Mouse (Mus musculus) forebrain, postnatal 0 days (tissue): Measurements from ENCODE around the gene Pacsin2. TPM values are rescaled to one million over a fixed set of nuclear protein-coding genes. Genes with fewer than 3 reads are reported as not detected.

Experiments used
- ATAC-seq: fragments of 200-750 bp; cut with Nextera tagmentation; 2 replicates; pipeline ENCODE4 v1.8.0; 2017; ENCODE audit warnings: mild to moderate bottlenecking, moderate library complexity
- DNase-seq: peaks from one replicate; pipeline ENCODE4 v3.0.0-alpha.2; 2015
- H3K27ac ChIP-seq: fragments of 300-500 bp; sonication (generic); 2 replicates; pipeline ENCODE4 v1.5.1; 2014; ENCODE audit warnings: low read depth, mild to moderate bottlenecking, antibody characterized with exemption, low read length, moderate library complexity, mixed read lengths
- H3K27me3 ChIP-seq: fragments of 300-500 bp; sonication (generic); 2 replicates; pipeline ENCODE4 v1.6.1; 2014; ENCODE audit warnings: mild to moderate bottlenecking, low read length, mixed read lengths; ENCODE audit not compliant: insufficient read depth
- H3K36me3 ChIP-seq: fragments of 300-500 bp; sonication (generic); 2 replicates; pipeline ENCODE4 v1.6.1; 2014; ENCODE audit warnings: mild to moderate bottlenecking, moderate library complexity; ENCODE audit not compliant: insufficient read depth
- H3K4me1 ChIP-seq: fragments of 300-500 bp; sonication (generic); 2 replicates; pipeline ENCODE4 v1.6.1; 2014; ENCODE audit warnings: antibody characterized with exemption; ENCODE audit not compliant: insufficient read depth
- H3K4me2 ChIP-seq: fragments of 300-500 bp; sonication (generic); 2 replicates; pipeline ENCODE4 v1.6.1; 2014; ENCODE audit warnings: low read depth, mild to moderate bottlenecking, moderate library complexity
- H3K4me3 ChIP-seq: fragments of 300-500 bp; sonication (generic); 2 replicates; pipeline ENCODE4 v1.5.1; 2014; ENCODE audit warnings: low read depth, low read length, mixed read lengths
- H3K9ac ChIP-seq: fragments of 300-500 bp; sonication (generic); 2 replicates; pipeline ENCODE4 v1.6.1; 2014; ENCODE audit warnings: mild to moderate bottlenecking
- H3K9me3 ChIP-seq: fragments of 300-500 bp; sonication (generic); 2 replicates; pipeline ENCODE4 v1.6.1; 2016; ENCODE audit warnings: low read length
- CTCF ChIP-seq: sonication (generic); IDR thresholded peaks from 2 replicates; pipeline ENCODE4 v1.5.1; 2016; ENCODE audit warnings: antibody characterized with exemption, control low read depth, low read depth
- WGBS: fragments of 180-500 bp; shearing (Covaris S2); extraction: QIAGEN DNeasy Blood & Tissue Kit; methylation state at CpG from one replicate; pipeline ENCODE4 v1.1.7; 2014; 5-methylcytosine and 5-hydroxymethylcytosine counted together
- polyA plus RNA-seq: library from polyadenylated mRNA; unstranded; fragments of >200 nt; fragmentation: Nextera tagmentation; extraction: Ambion mirVana; gene quantifications from 2 replicates; pipeline ENCODE4 v1.2.1, GENCODE M21; 2015
- total RNA-seq: library from RNA; depleted of rRNA; stranded (reverse); fragments of >200 nt; gene quantifications from 2 replicates; pipeline ENCODE4 v1.2.3, GENCODE M21; 2014

The Pacsin2 gene
- total and polyA plus RNA-seq, 2 experiments from 2014 or later: 16.5 to 20.9 TPM

DNA sequence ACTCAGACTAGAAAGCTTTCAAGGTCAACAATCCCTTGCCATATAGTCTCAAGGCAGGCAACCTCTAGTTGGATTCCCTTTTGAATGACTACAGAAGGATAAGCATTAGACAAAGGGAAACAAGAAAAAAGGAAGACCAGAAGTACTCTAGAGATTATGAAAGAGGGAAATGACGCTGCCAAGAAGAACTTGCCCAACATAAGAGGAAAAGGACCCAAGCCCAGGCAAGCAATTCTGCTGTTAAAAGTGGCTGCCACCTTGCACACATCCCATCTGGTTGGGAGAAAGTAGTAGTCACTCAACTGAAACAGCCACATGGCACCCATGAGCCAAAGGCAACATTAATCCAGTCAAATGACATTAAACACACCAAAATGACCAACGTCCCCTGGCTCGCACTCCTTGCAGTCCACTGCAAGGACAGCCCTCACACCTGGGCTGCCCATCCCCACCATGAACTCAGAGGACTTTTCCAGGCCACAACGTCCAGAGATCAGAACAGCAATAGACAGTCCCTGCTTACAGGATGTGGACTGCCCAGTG is 21.8 kb downstream of the Pacsin2 start:
- ATAC-seq (no peak), DNase-seq (no peak)
- Histone ChIP-seq H3K27me3 (no peaks in the 10 kb centered on the region), H3K4me3 (no peak overlapping the region), H3K9ac (no peak overlapping the region), H3K27ac (no peak overlapping the region), H3K36me3 (no peaks in the 10 kb centered on the region), H3K4me1 (no peaks in the 10 kb centered on the region), H3K9me3 (no peaks in the 10 kb centered on the region), H3K4me2 (no peak overlapping the region)
- WGBS: 91% methylated on average over 4 of the region's 4 CpGs
- no peak for TF ChIP-seq CTCF

DNA sequence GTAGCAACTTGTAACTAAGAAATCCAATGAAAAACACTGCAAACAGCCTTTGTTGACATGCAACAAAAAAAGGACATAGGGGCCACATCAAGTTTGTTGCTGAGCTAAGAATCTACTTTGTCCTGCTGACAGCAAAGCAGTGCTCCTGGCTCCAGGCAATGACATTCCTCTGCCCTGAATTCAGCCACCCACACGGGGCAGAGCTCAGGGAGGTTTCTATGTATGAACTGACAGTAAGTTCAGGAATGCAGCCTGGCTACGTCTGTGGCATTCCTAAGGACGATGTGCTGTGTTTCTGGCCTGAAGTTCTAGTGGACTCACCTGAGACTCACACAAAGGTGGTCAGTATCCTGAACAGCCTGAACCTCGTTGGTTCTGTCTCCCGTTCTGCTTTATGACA is 23.7 kb downstream of the Pacsin2 start:
- H3K27ac ChIP-seq: no peak overlapping the region
- no peak overlapping the region for H3K9ac ChIP-seq
- 74% methylated on average over 5 of the region's 5 CpGs for WGBS
- no peak for ATAC-seq
- no peak for DNase-seq
- H3K4me3 ChIP-seq: no peak overlapping the region
- no peaks in the 10 kb centered on the region for H3K36me3 ChIP-seq
- no peaks in the 10 kb centered on the region for H3K27me3 ChIP-seq
- no peaks in the 10 kb centered on the region for H3K4me1 ChIP-seq
- TF ChIP-seq CTCF: no peak
- no peaks in the 10 kb centered on the region for H3K9me3 ChIP-seq
- H3K4me2 ChIP-seq: no peak overlapping the region

GRCm38 (mm10) chr15:83436541-83436940 is 27.9 kb downstream of the Pacsin2 start:
- Histone ChIP-seq H3K36me3 (no peaks in the 10 kb centered on the region), H3K4me3 (no peak overlapping the region), H3K9me3 (no peaks in the 10 kb centered on the region), H3K27me3 (no peaks in the 10 kb centered on the region), H3K27ac (no peak overlapping the region), H3K4me2 (no peak overlapping the region), H3K4me1 (0 out of 2 replicates have a peak, but pooled peaks cover 4% of the 10 kb centered on the region), H3K9ac (no peak overlapping the region)
- no peak for ATAC-seq
- WGBS: 80% methylated on average over 9 of the region's 9 CpGs
- no peak for DNase-seq
- TF ChIP-seq CTCF: no peak

- no peak overlapping the region for H3K4me2 ChIP-seq
- H3K9me3 ChIP-seq: no peaks in the 10 kb centered on the region
- H3K36me3 ChIP-seq: no peaks in the 10 kb centered on the region
- H3K27me3 ChIP-seq: no peaks in the 10 kb centered on the region
- DNase-seq (peak; percentile 25), ATAC-seq (no peak)
- no peak overlapping the region for H3K27ac ChIP-seq
- 62% methylated on average over 8 of the region's 8 CpGs for WGBS
- no peak overlapping the region for H3K9ac ChIP-seq
- H3K4me1 ChIP-seq: 0 out of 2 replicates have a peak, but pooled peaks cover 4% of the 10 kb centered on the region
- no peak overlapping the region for H3K4me3 ChIP-seq
- TF ChIP-seq CTCF: no peak
These were observed 28.9 kb downstream of the Pacsin2 start for GRCm38 (mm10) chr15:83435324-83436090.

DNA sequence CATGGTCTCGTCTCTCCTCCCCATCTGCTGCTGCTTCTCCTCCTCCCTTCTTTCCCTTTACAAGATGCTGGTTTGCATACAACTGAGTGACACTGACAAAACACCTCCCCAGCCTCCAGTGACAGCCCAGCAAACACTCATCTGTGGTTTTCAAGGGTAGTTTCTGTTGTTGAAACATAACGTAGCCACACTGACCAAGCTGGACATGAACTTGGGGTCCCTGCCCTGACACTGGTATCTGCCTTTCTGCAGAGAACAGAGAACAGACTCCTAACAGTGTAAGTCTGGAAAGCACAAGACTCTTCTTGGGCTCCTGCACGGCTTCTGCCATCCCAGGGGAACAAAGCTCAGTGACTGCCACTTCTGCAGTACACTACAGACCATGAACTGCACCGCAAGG is 29.7 kb downstream of the Pacsin2 start:
- H3K36me3 ChIP-seq: no peaks in the 10 kb centered on the region
- 0 out of 2 replicates have a peak, but pooled peaks cover 4% of the 10 kb centered on the region for H3K4me1 ChIP-seq
- H3K27ac ChIP-seq: no peak overlapping the region
- H3K4me3 ChIP-seq: no peak overlapping the region
- no peaks in the 10 kb centered on the region for H3K9me3 ChIP-seq
- ATAC-seq: no peak
- no peak overlapping the region for H3K9ac ChIP-seq
- no peak for TF ChIP-seq CTCF
- H3K27me3 ChIP-seq: no peaks in the 10 kb centered on the region
- no peak overlapping the region for H3K4me2 ChIP-seq
- DNase-seq: no peak
- 80% methylated on average over 4 of the region's 4 CpGs for WGBS

GRCm38 (mm10) chr15:83433344-83433743 is 31.1 kb downstream of the Pacsin2 start:
- Histone ChIP-seq H3K4me3 (no peak overlapping the region), H3K4me2 (no peak overlapping the region), H3K4me1 (0 out of 2 replicates have a peak, but pooled peaks cover 4% of the 10 kb centered on the region), H3K27ac (no peak overlapping the region), H3K9ac (no peak overlapping the region), H3K9me3 (no peaks in the 10 kb centered on the region), H3K36me3 (no peaks in the 10 kb centered on the region), H3K27me3 (no peaks in the 10 kb centered on the region)
- ATAC-seq (no peak), DNase-seq (no peak)
- TF ChIP-seq CTCF: no peak
- 77% methylated on average over 2 of the region's 2 CpGs for WGBS
